Mouse (Mus musculus) hindbrain, embryonic 16.5 days (tissue): ENCODE data around the gene 1700001O22Rik. TPM values are rescaled to one million over a fixed set of nuclear protein-coding genes. Genes with fewer than 3 reads are reported as not detected.

Source experiments
- ATAC-seq: fragments of 200-750 bp; cut with Nextera tagmentation; 2 replicates; pipeline ENCODE4 v1.8.0; 2017; ENCODE audit warnings: moderate TSS enrichment, moderate library complexity
- H3K27ac ChIP-seq: fragments of 300-500 bp; sonication (generic); 2 replicates; pipeline ENCODE4 v1.5.1; 2014; ENCODE audit warnings: low read depth, mild to moderate bottlenecking, control low read depth, low read length, moderate library complexity
- H3K27me3 ChIP-seq: fragments of 300-500 bp; sonication (generic); replicated peaks from 2 replicates; pipeline ENCODE4 v1.6.1; 2014; ENCODE audit warnings: low read length; ENCODE audit not compliant: control insufficient read depth, insufficient read depth
- H3K36me3 ChIP-seq: fragments of 300-500 bp; sonication (generic); 2 replicates; pipeline ENCODE4 v1.6.1; 2014; ENCODE audit warnings: mild to moderate bottlenecking, low read length, moderate library complexity, mixed read lengths; ENCODE audit not compliant: control insufficient read depth, insufficient read depth
- H3K4me1 ChIP-seq: fragments of 300-500 bp; sonication (generic); 2 replicates; pipeline ENCODE4 v1.6.1; 2014; ENCODE audit warnings: low read depth, low read length; ENCODE audit not compliant: control insufficient read depth, insufficient read depth
- H3K4me2 ChIP-seq: fragments of 300-500 bp; sonication (generic); 2 replicates; pipeline ENCODE4 v1.6.1; 2014; ENCODE audit warnings: mild to moderate bottlenecking, low read length, control low read depth, moderate library complexity
- H3K4me3 ChIP-seq: fragments of 300-500 bp; sonication (generic); 2 replicates; pipeline ENCODE4 v1.5.1; 2014; ENCODE audit warnings: mild to moderate bottlenecking, low read length, control low read depth, moderate library complexity
- H3K9ac ChIP-seq: fragments of 300-500 bp; sonication (generic); 2 replicates; pipeline ENCODE4 v1.6.1; 2014; ENCODE audit warnings: low read depth, mild to moderate bottlenecking, control low read depth, low read length, moderate library complexity
- H3K9me3 ChIP-seq: fragments of 300-500 bp; sonication (generic); 2 replicates; pipeline ENCODE4 v1.6.1; 2014; ENCODE audit warnings: mild to moderate bottlenecking, low read length, moderate library complexity; ENCODE audit not compliant: control insufficient read depth
- WGBS: fragments of 180-500 bp; shearing (Covaris S2); extraction: QIAGEN DNeasy Blood & Tissue Kit; methylation state at CpG from one replicate; pipeline ENCODE4 v1.1.7; 2014; 5-methylcytosine and 5-hydroxymethylcytosine counted together
- polyA plus RNA-seq: library from polyadenylated mRNA; unstranded; fragments of >200 nt; fragmentation: Nextera tagmentation; extraction: Ambion mirVana; gene quantifications from 2 replicates; pipeline ENCODE4 v1.2.1, GENCODE M21; 2015

1700001O22Rik gene
- polyA plus RNA-seq, 1 experiment from 2014 or later, result 1.4 TPM

DNA sequence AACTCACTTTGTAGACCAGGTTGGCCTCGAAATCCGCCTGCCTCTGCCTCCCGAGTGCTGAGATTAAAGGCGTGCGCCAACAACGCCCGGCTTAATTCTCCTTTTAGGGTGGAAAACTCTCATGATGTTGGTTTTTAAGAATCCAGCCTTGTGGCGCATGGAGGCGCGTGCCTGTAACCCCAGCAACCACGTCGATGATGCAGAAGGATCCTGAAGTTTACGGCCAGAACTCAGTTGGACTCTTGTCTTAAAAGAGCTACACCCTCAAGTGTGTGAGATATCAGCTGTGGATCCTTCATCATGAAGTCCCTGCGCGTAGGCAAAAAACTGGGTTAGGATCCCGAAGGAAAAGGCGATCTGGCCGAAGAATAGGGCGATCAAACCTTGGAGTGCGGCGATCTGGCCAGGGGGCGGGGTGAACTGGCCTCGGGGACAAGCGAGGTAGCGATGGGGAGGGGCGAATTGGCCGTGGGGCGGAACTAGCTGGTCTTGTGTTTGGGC lies 3.7 kb upstream of the 1700001O22Rik start:
- peak; percentile 23 for ATAC-seq
- Histone ChIP-seq H3K4me2 (peak overlapping the region; percentile 95), H3K9me3 (no peaks in the 10 kb centered on the region), H3K36me3 (no peaks in the 10 kb centered on the region), H3K27me3 (no peaks in the 10 kb centered on the region), H3K9ac (peak overlapping the region; percentile 86), H3K4me1 (peaks cover 22% of the 10 kb centered on the region), H3K27ac (peak overlapping the region; percentile 80), H3K4me3 (peak overlapping the region; percentile 84)
- WGBS, result 7% methylated on average over 28 of the region's 28 CpGs

DNA sequence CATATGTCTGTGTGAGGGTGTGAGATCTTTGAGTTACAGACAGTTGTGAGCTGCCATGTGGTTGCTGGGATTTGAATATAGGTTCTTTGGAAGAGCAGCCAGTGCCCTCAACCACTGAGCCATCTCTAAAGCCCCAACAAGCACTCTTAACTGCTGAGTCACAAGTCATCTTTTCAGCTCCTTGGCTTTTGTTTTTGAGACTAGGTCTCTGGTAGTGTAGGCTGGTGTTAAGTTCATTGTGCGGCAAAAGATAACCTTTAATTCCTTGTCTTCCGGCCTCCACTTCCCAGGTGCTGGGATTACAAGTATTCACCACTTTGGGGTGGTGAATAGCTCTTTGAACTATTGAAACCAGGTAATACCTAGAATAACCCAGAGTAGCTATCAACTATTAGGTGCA lies 2.5 kb upstream of the 1700001O22Rik start:
- Histone ChIP-seq H3K9me3 (no peaks in the 10 kb centered on the region), H3K27me3 (no peaks in the 10 kb centered on the region; the same call in 1 of the 2 replicates), H3K4me3 (no peak overlapping the region), H3K36me3 (no peaks in the 10 kb centered on the region), H3K9ac (no peak overlapping the region), H3K4me2 (no peak overlapping the region), H3K4me1 (peaks cover 29% of the 10 kb centered on the region), H3K27ac (no peak overlapping the region)
- no peak for ATAC-seq
- WGBS, result 93% methylated on average over 2 of the region's 2 CpGs

DNA sequence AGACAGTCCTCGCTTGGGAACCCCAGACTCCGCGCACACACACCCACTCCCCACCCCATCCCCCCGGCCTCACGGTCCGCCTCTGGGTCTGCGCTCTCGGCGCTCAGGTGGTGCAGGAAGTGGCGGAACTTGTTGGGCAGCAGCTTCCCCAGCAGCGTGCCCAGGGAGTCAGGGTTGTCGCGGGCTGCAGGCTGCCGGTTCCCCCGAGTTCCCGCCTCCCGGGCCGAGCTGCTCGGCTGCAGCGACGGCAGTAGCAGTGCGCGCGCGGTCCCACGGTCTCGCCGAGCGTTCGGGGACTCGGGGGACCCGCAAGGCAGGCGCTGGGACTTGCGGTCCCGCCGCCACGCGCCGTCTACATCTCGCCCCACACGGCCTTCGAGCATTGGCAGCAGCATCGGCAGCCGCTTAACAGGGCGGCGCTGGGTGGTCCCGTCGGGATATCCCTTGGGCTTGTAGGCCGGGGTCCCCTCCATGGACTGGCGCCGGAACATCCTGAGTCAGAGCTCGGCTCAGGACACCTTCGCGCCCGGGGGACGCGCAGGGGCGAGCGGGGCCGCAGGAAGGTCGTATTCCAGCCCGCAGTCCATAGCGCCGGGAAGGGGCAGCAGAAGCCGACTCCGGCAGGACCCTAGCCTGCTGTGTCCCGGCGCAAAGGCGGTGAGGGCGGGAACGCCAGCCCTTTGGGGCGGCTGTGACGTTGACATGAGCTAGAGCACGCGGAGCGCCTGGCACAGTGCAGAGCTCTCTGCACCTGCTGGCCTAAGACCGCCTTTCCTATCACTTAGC lies 2.2 kb downstream of the 1700001O22Rik start:
- H3K27ac ChIP-seq, result no peak overlapping the region
- under 1% methylated on average over 70 of the region's 77 CpGs for WGBS
- 0 out of 2 replicates have a peak, but pooled peaks have one; percentile 53 for ATAC-seq
- H3K9ac ChIP-seq, result peak overlapping the region; percentile 58
- peak overlapping the region; percentile 66 for H3K4me2 ChIP-seq
- peak overlapping the region; percentile 41 for H3K4me3 ChIP-seq
- no peaks in the 10 kb centered on the region for H3K36me3 ChIP-seq
- H3K27me3 ChIP-seq, result no peaks in the 10 kb centered on the region; the same call in 1 of the 2 replicates
- peaks cover 20% of the 10 kb centered on the region for H3K4me1 ChIP-seq
- H3K9me3 ChIP-seq, result no peaks in the 10 kb centered on the region

- 32% methylated on average over 7 of the region's 7 CpGs for WGBS
- no peak overlapping the region for H3K9ac ChIP-seq
- ATAC-seq, result no peak
- no peaks in the 10 kb centered on the region for H3K9me3 ChIP-seq
- H3K4me3 ChIP-seq, result peak overlapping the region; percentile 41; the same call in 1 of the 2 replicates
- no peak overlapping the region for H3K27ac ChIP-seq
- no peaks in the 10 kb centered on the region for H3K36me3 ChIP-seq
- H3K4me1 ChIP-seq, result peaks cover 26% of the 10 kb centered on the region
- H3K4me2 ChIP-seq, result peak overlapping the region; percentile 66
- H3K27me3 ChIP-seq, result no peaks in the 10 kb centered on the region; the same call in 1 of the 2 replicates
These were observed 2.8 kb downstream of the 1700001O22Rik start for GRCm38 (mm10) chr2:30800671-30801066.

DNA sequence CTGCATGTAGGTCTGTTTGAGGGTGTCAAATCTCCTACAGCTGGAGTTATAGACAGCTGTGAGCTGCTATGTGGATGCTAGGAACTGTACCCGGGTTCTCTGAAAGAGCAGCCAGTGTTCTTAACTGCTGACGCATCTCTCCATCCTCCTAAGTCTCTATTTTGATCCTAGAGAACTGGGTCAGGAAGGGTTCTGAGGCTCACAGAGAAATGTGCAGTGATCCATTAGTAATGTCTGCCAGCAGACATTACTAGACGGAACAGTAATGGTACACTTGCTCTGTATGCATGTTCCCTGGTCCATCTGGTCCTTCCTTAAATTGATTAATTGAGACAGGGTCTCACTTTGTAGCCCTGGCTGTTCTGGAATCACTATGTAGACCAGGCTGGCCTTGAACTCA lies 4.0 kb downstream of the 1700001O22Rik start:
- Histone ChIP-seq H3K36me3 (no peaks in the 10 kb centered on the region), H3K4me2 (no peak overlapping the region), H3K9me3 (no peaks in the 10 kb centered on the region), H3K4me1 (peaks cover 29% of the 10 kb centered on the region), H3K9ac (no peak overlapping the region), H3K4me3 (no peak overlapping the region), H3K27me3 (no peaks in the 10 kb centered on the region; the same call in 1 of the 2 replicates), H3K27ac (no peak overlapping the region)
- no peak for ATAC-seq
- WGBS, result 79% methylated on average over 3 of the region's 3 CpGs

DNA sequence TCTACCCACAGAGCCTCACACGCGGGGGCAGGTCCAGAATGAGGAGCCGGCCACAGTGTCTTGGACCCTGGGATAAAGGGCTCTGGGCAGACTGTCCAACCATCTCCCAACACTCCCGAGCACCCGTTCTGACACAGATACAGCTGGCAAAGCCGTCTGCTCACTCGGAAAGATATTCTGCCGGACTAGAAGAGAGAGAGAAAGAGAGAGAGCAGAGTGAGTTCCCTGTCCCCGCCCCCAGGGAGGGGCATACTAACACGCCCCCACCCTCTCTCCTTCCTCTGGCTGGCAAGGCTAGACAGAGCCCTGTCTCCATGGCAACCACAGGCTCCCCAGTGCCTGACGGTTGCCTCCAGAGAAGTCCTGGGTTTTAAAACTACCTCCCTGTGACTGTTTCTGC lies 7.1 kb downstream of the 1700001O22Rik start:
- Histone ChIP-seq H3K27me3 (no peaks in the 10 kb centered on the region), H3K9me3 (no peaks in the 10 kb centered on the region), H3K4me1 (peaks cover 28% of the 10 kb centered on the region), H3K4me2 (peak overlapping the region; percentile 52), H3K9ac (peak overlapping the region; percentile 54), H3K4me3 (peak overlapping the region; percentile 5; the same call in 1 of the 2 replicates), H3K27ac (peak overlapping the region; percentile 82), H3K36me3 (no peaks in the 10 kb centered on the region)
- peak; percentile 84 for ATAC-seq
- 6% methylated on average over 11 of the region's 11 CpGs for whole genome bisulfite sequencing

DNA sequence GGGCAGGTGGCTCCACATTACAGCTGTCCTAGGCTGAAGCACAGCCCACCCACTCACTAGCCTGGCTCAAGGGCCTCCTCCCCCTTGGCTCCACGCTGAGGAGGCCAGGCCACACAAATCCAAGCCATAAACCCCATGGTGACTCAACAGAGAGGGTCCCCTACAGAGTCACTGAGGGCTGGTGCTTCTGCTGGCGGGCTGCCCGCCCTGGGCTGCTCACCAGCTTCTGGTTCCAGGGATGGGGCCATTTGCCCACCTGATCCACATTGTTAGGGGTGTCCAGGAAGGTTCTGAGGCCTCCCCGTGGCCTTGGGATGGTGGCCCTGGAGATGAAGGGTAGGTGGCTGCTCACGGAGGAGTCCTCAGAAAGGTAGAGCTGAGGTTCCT lies 7.6 kb downstream of the 1700001O22Rik start:
- no peaks in the 10 kb centered on the region for H3K36me3 ChIP-seq
- no peak overlapping the region for H3K4me3 ChIP-seq
- H3K27me3 ChIP-seq, result no peaks in the 10 kb centered on the region
- ATAC-seq, result peak; percentile 4
- H3K4me2 ChIP-seq, result peak overlapping the region; percentile 52
- H3K9ac ChIP-seq, result no peak overlapping the region; the same call in 1 of the 2 replicates
- peaks cover 23% of the 10 kb centered on the region for H3K4me1 ChIP-seq
- H3K9me3 ChIP-seq, result no peaks in the 10 kb centered on the region
- H3K27ac ChIP-seq, result peak overlapping the region; percentile 82
- 50% methylated on average over 5 of the region's 5 CpGs for WGBS

DNA sequence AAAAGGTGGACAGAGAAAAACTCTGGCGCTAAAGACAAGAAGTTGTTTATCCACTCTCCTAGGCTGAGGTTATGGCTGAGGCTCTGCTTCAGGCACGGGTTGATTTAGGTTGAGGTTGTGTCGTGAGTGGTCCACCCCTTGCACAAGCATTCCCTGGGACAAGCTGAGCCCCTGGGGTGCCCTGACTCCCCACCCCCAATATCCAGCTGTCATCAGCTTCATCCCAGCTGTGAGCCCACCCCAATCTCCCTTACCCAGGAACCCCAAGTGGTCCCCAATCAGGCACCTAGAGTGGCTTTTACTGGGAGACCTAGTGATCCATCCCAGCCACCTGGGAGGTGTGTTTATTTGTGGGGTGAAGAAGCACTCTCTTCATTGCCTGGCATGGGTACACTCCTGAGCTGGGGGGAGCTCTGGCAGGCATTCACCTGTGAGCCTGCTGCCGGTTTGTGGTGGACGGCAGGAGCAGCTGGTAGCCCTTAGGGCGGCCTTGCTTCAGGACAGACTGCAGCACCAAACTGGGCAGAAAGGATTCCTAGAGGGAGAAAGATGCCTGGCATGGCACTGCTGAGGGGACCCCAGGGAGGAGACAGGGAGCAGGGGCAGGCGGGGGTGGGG lies 8.1 kb downstream of the 1700001O22Rik start:
- 46% methylated on average over 7 of the region's 7 CpGs for WGBS
- 0 out of 2 replicates have a peak, but pooled peaks have one; percentile 18 for ATAC-seq
- no peak overlapping the region for H3K9ac ChIP-seq

More for the DNA sequence above, 8.1 kb downstream of the 1700001O22Rik start:
- Histone ChIP-seq H3K4me2 (no peak overlapping the region; the same call in 1 of the 2 replicates), H3K36me3 (no peaks in the 10 kb centered on the region), H3K27me3 (no peaks in the 10 kb centered on the region), H3K4me3 (no peak overlapping the region), H3K9me3 (no peaks in the 10 kb centered on the region), H3K27ac (peak overlapping the region; percentile 82), H3K4me1 (peaks cover 23% of the 10 kb centered on the region)
